18 mouse cellular contexts compared by ENCODE assay signal in the genomic region with DNA sequence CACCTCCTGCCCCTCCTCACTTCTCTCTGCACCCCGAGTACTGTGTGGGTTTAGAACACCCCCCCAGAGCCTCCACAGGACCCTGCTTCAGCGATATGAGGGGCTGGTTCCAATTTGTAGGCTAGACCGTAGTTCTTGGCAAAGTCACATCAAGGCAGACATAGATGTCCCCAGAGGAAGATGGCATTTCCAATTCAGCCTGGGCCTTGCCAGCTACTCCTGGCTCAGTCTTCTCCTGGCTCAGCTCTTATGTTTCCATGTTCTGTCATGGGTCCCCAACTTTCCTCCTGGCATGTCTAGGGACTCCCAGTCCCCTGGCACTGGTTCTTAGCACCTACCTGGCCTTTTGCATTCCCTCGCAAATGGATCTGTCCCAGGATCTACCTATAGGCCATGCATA.
DNase-seq lines count a peak whose midpoint lies in the region; TF ChIP-seq lines count a peak whose summit lies in the region.
"Had no signal": no experiment of that assay in that cellular context is flagged by ENCODE, and none has a peak within 500 bp of the region (broad histone marks: within the 10 kb centered on the region; RNA-seq: fewer than 3 reads in every experiment).

No protein-coding gene starts in this region.

- 32% methylated on average over 4 of the region's 4 CpGs for WGBS in cerebellum, adult 2 months

- no peak overlapping the region for H3K27ac ChIP-seq in cerebellum, adult 2 months (ENCODE audit: insufficient read depth, low read length)
- no peak overlapping the region for H3K27ac ChIP-seq in left cerebral cortex, adult 2 months
- H3K27ac ChIP-seq: embryonic facial prominence, embryonic 12.5 days; embryonic facial prominence, embryonic 15.5 days; forebrain, embryonic 15.5 days; gastrocnemius, adult 2 months; hindbrain, embryonic 12.5 days; hindbrain, embryonic 15.5 days had no signal

- peaks cover 65% of the 10 kb centered on the region for H3K4me1 ChIP-seq in cerebellum, adult 2 months (ENCODE audit: control insufficient read depth, insufficient read depth, low read length)
- H3K4me1 ChIP-seq: embryonic facial prominence, embryonic 15.5 days had no signal

- intact Hi-C loops in left cerebral cortex, postnatal 4 days (cut with DNase I): no loop called here
- intact Hi-C loops in left cerebral cortex, adult 2 months (cut with DNase I): no loop called here

- no peak overlapping the region for H3K4me3 ChIP-seq in cerebellum, adult 2 months (replicated peaks; ENCODE audit: insufficient read depth, low read depth, low read length)
- H3K4me3 ChIP-seq in left cerebral cortex, adult 2 months: no peak overlapping the region
- H3K4me3 ChIP-seq: embryonic facial prominence, embryonic 12.5 days; embryonic facial prominence, embryonic 15.5 days; forebrain, embryonic 15.5 days; gastrocnemius, adult 2 months; hindbrain, embryonic 12.5 days; hindbrain, embryonic 15.5 days had no signal

- no peak for TF ChIP-seq POLR2A in cerebellum, adult 2 months (IDR thresholded peaks at IDR 0.05; ENCODE audit: borderline replicate concordance, insufficient read depth, low read length)

- H3K27me3 ChIP-seq in cerebellum, adult 2 months (ENCODE audit: control insufficient read depth, insufficient read depth, low read length): no peaks in the 10 kb centered on the region
- H3K27me3 ChIP-seq: embryonic facial prominence, embryonic 12.5 days; embryonic facial prominence, embryonic 15.5 days; forebrain, embryonic 15.5 days; hindbrain, embryonic 12.5 days; hindbrain, embryonic 15.5 days had no signal

- DNase-seq in adrenal gland, postnatal 10 days: peak; percentile 41
- DNase-seq in adrenal gland, postnatal 25 days: no peak
- DNase-seq in cerebellum, adult 2 months: peak; percentile 31 to 57
- no peak for DNase-seq in cerebellum, postnatal 4 days (ENCODE audit: low spot score in 2 of 2)
- peak; percentile 49 to 63 for DNase-seq in cerebellum, postnatal 14 days
- no peak for DNase-seq in cerebellum, adult 11 months
- peak; percentile 37 for DNase-seq in left cerebral cortex, postnatal 4 days
- no peak for DNase-seq in left cerebral cortex, adult 2 months (ENCODE audit: extremely low spot score in 1 of 2, low spot score in 2 of 2)
- DNase-seq: adrenal gland, postnatal 36 days; gastrocnemius, adult 2 months; gastrocnemius, postnatal 14 days; heart, adult 11 months; kidney, adult 2 months had no signal

- no peak for TF ChIP-seq CTCF in cerebellum, adult 2 months (IDR thresholded peaks at IDR 0.05; ENCODE audit: borderline replicate concordance, insufficient read depth, low read depth, low read length)
- TF ChIP-seq CTCF in left cerebral cortex, adult 2 months (IDR thresholded peaks at IDR 0.05): no peak

Comparison
In these comparisons a context has a peak if more than half of its experiments do, and no peak if none do; other contexts are left out.
1. DNase-seq: peak in adrenal gland, postnatal 10 days (single experiment), cerebellum, adult 2 months (2 of 2), cerebellum, postnatal 14 days (2 of 2) and left cerebral cortex, postnatal 4 days (single experiment); none in adrenal gland, postnatal 25 days (single experiment), cerebellum, postnatal 4 days (0 of 2), cerebellum, adult 11 months (single experiment) and left cerebral cortex, adult 2 months (0 of 2).